Mouse (Mus musculus) embryo, embryonic 9.5 days (tissue): ENCODE data around the gene Fam131c.

Source experiments
- DNase-seq: peaks from one replicate; pipeline ENCODE4 v3.0.0-alpha.2; 2017; ENCODE audit errors: extremely low spot score

The Fam131c gene

DNA sequence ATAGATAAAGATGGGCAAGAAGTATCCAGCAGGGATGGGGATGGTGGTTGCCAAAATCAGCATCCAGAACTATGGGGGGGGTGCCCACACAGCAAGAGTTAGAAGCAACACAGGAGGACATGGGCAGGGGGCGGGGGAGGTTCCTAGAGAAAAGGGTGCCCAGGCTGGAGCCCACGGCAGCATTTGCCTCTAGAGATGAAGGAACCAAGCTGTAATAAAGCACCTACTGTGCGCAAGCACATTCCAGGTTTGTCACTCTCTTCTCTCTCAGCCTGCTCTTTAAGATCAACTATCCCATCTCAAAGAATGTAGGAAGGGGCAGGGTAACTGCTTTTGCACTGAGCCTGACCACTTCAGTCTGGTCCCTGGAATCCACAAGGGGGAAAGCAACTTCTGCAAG lies 40.6 kb downstream of the Fam131c start:
- DNase-seq, result no peak

DNA sequence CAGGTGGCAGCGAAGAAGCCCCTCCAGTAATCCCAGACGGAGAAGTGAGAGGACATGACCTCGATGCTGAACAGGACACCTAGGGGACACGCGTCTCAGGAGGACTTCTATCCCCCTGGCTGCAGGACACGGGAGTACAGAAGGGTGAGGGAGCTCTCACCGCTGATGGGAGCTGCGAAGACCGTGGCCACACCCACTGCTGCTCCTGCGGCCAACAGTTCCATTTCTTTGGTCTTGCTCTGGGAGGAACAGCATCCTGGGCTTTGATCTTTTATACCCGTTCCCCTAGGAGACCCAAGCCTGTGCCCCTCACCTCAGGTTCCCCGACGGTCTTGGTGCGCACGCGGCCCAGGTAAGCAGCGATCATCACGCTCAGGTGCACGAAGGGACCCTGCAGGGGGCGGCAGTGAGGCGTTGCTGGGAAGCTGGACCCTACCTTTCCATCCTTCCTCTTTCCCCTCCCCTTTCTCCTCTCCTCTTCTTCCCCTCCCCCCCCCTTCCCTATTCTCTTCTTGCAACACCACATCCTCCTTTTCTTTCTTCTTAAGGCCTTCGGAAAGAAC lies 43.5 kb downstream of the Fam131c start:
- no peak for DNase-seq

DNA sequence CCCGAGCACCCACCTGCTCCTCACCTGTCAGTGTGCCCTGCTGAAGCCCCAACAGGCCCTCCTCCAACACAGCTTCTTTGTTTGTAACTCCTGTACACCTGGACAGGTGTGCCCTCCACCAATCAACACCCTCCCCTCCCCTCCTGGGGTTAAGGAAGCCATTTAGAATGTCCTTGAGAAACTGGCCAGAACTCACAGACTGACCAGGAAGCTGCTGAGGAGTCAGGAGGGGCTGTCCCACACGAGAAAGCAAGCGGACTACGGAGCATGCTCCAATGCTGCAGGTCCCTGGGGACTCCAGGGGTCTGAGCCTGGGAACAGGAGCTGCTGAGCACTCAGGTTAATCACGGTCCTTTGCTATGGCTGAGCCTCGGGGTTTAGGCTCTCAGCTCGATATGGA lies 47.9 kb downstream of the Fam131c start, which contains the start of gene Clcnkb:
TSS of gene Clcnkb (minus strand) at position 91 of the 400 bp plus-strand sequence.
- DNase-seq, result no peak

DNA sequence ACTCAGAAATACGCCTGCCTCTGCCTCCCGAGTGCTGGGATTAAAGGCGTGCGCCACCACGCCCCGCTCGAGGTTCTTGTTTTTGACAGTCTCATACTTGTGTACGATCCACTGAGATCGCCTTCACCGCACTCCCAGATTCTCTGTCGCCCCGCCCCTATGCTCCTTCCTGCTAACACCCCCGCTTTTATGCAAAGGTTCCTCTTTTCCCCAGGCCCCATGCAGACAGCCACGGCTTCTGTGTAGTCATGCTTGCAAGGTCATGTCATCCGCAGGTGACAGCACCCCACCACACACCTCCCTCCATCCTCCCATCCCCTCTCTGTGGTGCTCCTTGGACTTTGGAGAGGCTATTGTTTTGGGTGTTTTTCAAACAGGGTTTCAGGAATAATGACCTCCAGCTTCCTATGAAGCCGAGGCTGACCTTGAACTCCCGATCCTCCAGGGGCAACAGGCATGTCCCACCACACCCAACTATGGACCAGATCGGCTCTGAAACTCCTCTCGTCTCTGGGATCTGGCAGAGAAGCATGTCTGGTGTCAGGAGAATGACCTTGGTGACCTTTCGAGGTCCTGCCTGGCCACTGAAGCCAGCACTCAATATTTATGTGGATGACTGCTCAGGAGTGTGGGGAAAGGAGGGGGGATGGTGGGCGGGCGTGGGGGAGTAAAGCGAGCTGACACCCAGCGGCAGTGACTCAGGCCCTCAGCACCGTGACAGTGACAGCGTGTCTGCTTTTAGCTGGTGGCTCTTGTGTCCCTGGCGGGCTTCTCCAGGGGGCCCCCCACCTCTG lies 51.6 kb downstream of the Fam131c start:
- no peak for DNase-seq

DNA sequence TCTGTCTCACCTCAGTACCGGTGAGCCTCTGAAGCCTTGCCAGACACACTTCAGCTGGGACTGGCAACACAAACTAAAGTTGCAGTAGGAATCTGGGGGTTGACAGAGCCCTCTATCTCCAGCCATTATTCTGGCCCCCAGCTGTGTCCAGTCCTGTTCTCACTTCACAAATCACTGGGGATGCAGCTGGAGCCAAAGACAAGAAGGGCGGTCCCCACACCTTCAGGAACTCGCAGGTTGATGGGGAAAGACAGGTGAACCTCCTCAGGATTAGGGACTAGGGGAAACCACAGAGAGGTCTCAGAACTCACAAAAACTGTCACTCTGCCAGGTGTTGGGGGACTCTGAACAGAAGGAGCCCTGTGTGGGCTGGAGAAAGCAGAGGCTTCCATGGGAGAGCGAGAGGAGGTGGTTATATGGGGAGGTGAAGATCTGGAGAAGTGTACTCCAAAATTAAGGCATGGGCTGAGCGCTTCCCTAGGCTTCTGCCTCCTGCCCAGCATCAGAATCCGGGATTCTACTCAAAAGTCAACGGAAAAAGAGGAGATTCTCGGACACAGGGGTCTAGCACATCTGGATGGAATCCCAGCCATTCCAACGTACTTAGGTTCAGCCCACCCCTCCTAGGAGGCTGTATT lies 52.3 kb downstream of the Fam131c start, which contains the start of gene Hspb7:
TSS of gene Hspb7 (plus strand) at position 588 of the 638 bp plus-strand sequence.
- no peak for DNase-seq

DNA sequence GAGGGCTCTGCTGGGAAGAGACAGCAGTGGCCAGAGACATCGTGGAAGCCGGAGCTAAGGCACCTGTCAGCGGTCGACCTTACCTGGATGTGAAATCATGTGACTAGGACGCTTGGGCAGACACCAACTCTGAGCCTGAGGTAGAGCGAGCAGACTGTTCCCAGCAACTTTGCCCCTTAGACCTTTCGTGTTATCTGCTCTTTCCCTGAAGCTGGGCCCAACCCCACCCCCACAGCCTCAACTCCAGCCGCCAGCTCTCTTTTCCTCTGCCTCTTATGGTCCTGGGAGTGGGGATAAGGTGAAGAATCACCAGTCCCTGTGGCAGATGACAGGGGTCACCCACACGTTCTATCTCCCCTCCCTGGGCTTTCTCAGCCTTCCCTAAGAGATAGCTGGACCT lies 52.9 kb downstream of the Fam131c start:
- DNase-seq, result no peak

DNA sequence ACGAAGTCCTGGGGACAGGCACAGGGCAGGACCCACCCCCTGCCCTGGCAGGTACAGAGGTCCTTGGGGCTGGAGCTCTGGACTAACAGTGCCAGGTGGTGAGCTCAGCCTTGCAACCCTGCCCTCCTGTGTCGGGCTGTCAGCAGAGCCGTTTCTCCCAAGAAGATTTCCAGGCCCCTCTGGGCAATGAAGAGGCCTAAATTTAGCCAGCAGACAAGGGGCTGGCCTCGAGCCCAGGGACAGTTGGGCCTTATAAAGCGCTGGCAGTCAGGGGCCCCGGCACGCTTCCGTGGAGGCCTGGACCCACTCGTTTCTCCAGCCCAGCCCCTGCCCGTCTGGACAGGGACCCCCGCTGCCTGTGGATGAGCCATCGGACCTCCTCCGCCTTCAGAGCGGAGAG lies 53.4 kb downstream of the Fam131c start:
- no peak for DNase-seq

DNA sequence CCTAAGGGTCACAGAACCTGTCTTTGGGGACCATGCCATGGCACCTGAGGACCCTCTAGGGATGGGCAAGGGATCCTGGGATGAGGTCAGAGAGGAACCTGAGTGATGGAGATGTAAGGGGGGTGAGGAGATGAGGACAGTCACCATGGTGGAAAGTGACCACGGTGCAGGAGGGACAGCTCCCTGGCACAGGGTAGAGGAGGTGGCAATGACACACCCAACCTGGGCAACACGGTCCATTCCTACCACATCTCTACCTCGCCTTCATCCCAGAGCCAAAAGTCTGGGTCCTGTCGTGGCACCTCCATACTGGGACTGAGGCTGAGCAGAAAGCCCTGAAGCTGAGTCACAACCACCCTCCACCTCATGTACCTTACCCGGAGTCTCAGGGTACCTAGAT lies 54.8 kb downstream of the Fam131c start:
- no peak for DNase-seq

DNA sequence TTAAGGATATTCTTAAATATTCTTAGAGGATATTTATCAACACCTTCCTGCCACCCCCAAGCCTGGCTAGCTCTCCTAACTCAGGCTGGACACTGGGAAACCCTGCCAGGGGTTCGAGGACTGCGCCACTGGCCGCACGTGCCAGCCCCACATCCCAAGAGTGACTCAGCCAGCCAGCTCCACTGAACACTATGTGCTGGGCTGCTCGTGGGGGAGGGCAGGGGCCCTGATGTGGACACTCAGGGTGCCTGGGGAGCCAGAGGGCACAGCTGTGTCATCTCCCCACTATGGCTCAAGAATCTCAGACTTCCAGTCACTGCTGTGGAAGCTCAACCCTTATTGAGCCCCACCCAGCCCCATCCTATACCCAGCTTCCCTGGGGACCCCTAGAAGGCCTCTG lies 55.3 kb downstream of the Fam131c start:
- no peak for DNase-seq

DNA sequence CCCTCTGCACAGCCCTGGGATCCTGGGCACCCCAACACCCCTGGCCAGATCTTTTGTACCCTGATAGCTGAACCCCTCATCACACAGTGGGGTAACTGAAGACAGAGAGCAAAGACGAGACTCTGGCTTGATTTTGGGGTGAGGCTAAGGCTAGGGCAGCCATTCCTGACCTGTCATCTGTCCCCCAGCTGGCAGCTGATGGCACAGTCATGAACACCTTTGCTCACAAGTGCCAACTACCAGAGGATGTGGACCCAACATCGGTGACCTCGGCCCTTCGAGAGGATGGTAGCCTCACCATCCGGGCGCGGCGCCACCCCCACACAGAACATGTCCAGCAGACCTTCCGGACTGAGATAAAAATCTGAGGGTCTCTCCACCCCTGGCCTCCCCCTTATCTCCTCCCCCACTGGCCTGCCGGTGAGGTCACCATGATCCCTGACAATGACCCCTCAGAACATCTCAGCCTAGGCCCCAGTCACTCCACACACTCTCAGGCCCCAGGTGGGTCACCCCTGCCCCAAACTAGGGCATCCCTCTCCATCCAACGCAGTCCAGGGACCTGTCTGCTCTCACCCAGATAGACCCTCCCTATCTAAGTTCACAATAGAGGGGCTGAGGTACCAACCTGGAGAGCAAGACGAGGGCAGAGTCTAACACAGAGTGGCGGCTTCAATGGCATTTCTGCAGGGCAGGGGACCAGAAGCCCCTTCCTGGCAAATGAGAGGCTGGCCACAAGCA lies 55.8 kb downstream of the Fam131c start:
- DNase-seq, result no peak

DNA sequence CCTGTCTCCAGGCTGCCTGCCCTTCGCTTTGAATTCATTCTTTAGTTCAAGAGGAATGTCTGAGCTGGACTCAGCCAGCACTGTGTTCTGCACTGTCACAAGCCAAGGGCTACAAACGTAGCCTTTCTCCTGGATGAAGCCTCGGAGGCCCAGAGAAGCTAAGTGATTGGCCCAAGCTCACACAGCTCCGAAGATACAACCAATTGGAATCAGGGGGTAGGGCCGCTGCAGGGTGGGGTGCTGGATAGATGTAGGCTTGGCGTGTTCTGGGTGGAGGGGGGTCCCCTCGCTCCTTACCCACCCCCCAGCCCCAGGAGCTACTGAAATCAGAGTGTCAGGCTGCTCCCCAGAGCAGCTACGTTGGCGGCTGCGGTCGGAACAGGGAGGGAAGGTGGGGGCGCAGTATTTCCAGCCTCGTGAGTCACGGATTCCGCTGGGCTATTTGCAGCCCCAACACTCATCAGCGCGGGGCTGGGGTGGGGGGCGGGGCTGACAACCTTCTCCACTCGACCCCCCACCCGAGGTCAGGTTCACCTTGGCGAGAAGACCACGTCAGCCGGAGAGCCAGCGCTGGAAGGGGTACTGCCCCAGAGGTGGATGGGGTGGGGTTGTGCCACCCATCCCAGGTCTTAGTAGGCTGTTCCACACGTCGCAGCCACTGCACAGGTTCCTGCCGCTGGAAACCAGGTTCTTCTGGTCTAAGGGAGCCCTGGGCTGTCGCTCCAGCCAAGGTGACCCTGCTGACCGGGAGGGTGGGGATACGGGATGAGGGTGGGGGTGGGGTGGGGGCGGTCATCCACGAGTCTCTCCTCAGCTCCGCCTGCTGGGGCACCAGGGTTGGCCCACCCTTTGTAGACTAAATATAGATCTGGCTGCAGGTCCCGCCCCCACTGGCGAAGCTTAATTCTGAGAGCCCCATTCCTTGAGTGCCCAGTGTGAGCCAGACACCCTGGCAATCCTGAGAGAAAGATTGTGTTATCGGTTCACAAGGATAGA lies 57.8 kb downstream of the Fam131c start:
- peak; percentile 24 for DNase-seq

DNA sequence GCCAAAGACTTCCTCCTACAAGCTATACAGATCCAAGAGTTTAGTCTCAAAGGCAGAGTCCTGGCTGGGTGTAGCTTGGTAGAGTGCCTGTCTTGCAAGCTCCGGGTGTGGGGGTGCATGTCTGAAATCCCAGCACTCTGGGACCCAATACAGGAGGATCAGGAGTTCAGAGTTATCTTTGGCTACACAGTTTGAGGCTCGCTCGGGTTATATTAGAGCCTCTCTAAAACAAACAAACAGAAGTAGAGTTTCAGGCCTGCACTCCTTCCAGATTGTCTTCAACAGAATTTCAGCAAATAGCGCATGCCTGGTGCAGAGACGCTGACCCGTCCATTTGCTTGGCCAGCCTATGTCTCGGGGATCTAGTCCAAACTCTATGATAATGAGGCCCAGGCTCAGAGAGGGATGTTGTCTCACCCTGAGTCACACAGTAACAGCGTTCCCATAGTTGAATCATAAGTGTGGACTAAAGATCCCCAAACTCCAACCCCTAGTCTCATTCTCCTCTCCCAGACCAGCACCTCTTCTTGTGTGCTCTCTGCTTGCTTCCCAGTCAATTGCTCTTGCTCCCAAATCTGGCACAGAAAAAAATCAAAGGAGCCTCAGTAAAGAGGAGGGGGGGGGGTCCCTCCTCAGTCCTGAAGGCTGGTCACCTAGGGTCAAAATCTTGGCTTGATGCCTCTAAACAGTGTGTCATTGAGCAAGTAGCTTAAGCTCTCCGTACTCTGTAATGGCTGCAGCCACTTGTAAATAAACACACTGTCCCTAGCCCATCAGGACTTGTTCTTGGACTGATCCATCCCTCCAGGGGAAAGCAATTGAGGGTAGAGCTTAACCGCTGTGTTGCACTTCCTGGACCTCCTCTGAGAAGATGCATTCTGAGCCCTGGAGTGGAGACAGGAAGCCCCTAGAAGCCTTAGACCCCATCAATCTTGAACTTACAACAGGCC lies 59.1 kb downstream of the Fam131c start:
- DNase-seq, result no peak

DNA sequence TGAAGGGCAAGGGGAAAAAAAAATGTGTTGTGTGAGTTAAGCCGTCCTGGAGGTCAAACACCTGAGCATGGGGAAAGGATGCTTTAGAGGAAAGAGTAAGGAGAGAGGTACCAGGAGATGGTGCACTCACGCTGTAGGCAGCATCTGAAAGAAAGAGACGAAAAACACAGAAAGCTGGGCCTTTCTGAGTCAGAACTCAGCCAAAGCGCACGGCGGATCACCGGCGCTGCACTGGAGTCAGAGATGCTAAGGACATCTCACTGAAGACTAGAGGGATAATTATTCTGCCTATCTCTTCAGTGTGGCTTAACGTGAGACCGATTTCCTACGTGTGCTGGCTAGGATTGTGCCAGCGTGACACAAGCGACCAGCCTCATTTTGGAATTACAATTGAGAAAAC lies 59.9 kb downstream of the Fam131c start:
- DNase-seq, result no peak

DNA sequence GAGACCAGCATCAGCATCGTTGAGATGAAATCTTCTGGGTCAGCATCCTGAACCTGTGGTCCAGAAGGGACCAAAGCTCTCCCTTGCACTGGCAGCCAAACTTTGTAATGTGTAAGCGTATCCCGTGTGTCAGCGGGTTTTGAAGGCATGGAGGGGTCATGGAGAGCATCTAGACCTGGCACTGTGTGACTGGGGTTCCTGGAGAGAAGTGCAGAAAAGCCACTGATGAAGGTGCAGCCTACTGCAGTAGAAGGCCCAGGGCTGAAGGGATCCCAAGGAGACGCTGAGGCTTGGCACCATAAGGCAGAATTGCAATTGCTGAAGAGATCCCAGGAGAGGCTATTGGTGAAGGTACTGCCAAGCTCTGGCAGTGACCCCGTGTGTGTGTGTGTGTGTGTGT lies 61.4 kb downstream of the Fam131c start:
- no peak for DNase-seq

DNA sequence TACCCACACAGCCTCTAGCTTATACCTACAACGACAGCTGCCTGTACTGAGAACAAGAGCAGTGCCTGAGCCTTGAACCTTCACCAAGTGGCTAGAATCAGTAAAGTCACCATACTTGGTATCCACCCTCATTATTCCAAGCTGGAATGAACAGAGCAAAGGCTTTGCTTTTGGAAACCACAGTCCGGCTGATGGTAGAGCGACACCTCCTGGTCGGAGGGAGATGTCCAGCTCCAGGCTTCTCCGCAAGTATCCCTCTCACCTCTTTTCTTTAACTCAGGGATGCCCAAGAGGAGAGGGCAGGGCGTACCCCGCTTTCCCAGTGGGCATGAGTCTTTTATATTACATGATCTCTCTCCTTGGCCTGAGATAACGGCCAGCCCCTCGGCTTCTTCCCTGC lies 61.8 kb downstream of the Fam131c start:
- DNase-seq, result peak; percentile 38

DNA sequence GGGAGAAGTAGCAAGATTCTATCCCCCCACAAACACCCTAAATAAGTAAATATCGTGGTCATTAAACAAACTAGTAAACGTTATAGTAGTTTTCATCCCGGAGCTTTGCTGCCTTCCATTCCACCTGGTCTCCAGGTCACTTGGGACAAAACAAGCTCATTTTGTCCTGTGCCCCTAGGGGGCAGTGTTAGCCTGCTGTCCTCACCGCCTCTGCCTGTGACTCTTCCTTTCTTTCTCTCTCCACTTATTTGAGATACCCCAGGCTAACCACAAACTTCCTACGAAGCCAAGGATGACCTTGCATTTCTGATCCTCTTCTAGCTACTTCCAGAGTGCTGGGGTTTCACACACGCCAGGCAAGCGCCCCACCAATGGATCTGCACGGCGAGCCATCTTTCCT lies 63.0 kb downstream of the Fam131c start:
- peak; percentile 61 for DNase-seq

DNA sequence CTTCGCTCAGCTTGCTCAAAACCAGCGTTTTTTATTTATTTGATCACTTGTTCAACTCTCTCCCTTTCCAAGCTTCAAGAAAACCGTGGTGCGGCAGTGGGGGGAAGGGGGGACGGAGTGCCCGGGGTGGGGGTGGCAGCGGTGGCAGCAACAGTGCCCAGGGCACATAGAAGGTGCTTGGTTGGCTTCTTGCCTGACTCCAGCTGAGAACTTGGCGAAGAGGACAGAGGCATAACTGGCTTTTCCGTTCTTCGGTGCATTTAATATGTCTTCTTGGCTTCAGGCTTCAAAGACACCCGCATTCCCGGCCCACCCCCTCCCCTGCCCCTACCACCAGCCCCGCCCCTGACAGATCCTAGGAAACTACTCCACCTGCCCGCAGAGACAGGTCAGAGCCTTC lies 64.6 kb downstream of the Fam131c start:
- no peak for DNase-seq

DNA sequence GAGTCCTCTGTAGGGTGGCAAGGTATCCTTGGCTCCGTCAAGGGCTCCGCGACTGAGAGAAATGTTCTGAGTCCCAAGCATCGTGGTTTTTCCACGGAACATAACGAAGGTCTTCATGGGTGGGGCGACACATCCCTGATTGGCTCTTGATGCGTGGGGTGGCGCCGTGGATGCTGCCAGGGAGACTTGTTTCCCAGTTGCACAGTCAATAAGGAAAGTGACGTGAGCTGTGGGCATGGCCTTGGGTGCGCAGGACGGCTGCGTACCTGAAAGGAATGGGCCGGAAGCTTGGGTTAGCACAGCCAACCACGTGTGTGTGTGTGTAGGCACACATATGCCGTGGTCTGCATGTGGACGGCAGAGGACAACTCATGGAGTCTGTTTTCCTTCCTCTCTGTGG lies 65.2 kb downstream of the Fam131c start:
- no peak for DNase-seq
